Mouse (Mus musculus): ENCODE measurements at regions not wholly inside any gene's neighbourhood (a gene's known extent, or its start where the extent isn't known, plus 50 kb on each side); places are given as distances from the start of the nearest gene placed in this dataset.

- TF ChIP-seq CTCF (conservative IDR thresholded peaks at IDR 0.05; ENCODE audit: low read length), result no peak
- TF ChIP-seq NANOG (IDR thresholded peaks at IDR 0.05; ENCODE audit: borderline replicate concordance, low read length), result no peak
Measured at GRCm38 (mm10) chr9:120685961-120686360, 114.7 kb downstream of the Rpl14 start.

All from E14TG2a.4 (cell line).